Mouse (Mus musculus) megakaryocyte, embryonic 14.5 days (primary cell): ENCODE measurements at regions not wholly inside any gene's neighbourhood (a gene's known extent, or its start where the extent isn't known, plus 50 kb on each side); places are given as distances from the start of the nearest gene placed in this dataset.

Source experiments
- FLI1 ChIP-seq: IDR thresholded peaks from 2 replicates; pipeline ENCODE4 v1.6.1; 2012; ENCODE audit warnings: low read length, inconsistent platforms, mixed read lengths
- GATA1 ChIP-seq: IDR thresholded peaks from 3 replicates; pipeline ENCODE4 v1.6.1; 2012; ENCODE audit warnings: mixed read lengths, low read length, inconsistent platforms, borderline replicate concordance

- no peak for TF ChIP-seq FLI1
- TF ChIP-seq GATA1 = no peak
These were observed 89.8 kb upstream of the Slc45a1 start for GRCm38 (mm10) chr4:150741810-150742209.
